Mouse (Mus musculus) lung, postnatal 0 days (tissue): ENCODE results near the gene Tex52. TPM values are rescaled to one million over a fixed set of nuclear protein-coding genes. Genes with fewer than 3 reads are reported as not detected.
A peak's percentile ranks its signal among the peaks of the same experiment; 100 is the strongest.

ENCODE experiments used
- ATAC-seq: fragments of 200-750 bp; cut with Nextera tagmentation; 2 replicates; pipeline ENCODE4 v1.8.0; 2017; ENCODE audit warnings: moderate library complexity
- DNase-seq: peaks from one replicate; pipeline ENCODE4 v3.0.0-alpha.2; 2016; ENCODE audit warnings: low spot score
- H3K27ac ChIP-seq: fragments of 300-500 bp; sonication (generic); 2 replicates; pipeline ENCODE4 v1.5.1; 2014; ENCODE audit warnings: antibody characterized with exemption, mild to moderate bottlenecking, low read length, mixed read lengths
- H3K27me3 ChIP-seq: fragments of 300-500 bp; sonication (generic); replicated peaks from 2 replicates; pipeline ENCODE4 v1.6.1; 2014; ENCODE audit warnings: low read length, mixed read lengths; ENCODE audit not compliant: insufficient read depth
- H3K36me3 ChIP-seq: fragments of 300-500 bp; sonication (generic); 2 replicates; pipeline ENCODE4 v1.6.1; 2014; ENCODE audit warnings: low read length, mixed read lengths; ENCODE audit not compliant: insufficient read depth
- H3K4me1 ChIP-seq: fragments of 300-500 bp; sonication (generic); 2 replicates; pipeline ENCODE4 v1.6.1; 2014; ENCODE audit warnings: antibody characterized with exemption, low read depth, low read length, mixed read lengths; ENCODE audit not compliant: insufficient read depth
- H3K4me2 ChIP-seq: fragments of 300-500 bp; sonication (generic); replicated peaks from 2 replicates; pipeline ENCODE4 v1.6.1; 2014; ENCODE audit warnings: low read depth, mild to moderate bottlenecking, low read length, moderate library complexity, mixed read lengths
- H3K4me3 ChIP-seq: fragments of 300-500 bp; sonication (generic); 2 replicates; pipeline ENCODE4 v1.5.1; 2014; ENCODE audit warnings: low read depth, low read length
- H3K9ac ChIP-seq: fragments of 300-500 bp; sonication (generic); replicated peaks from 2 replicates; pipeline ENCODE4 v1.6.1; 2014; ENCODE audit warnings: low read depth, mild to moderate bottlenecking
- H3K9me3 ChIP-seq: fragments of 300-500 bp; sonication (generic); 2 replicates; pipeline ENCODE4 v1.6.1; 2016; ENCODE audit warnings: low read length, mixed read lengths
- CTCF ChIP-seq: IDR thresholded peaks from 2 replicates; pipeline ENCODE4 v1.5.1; 2016; ENCODE audit warnings: antibody characterized with exemption, mild to moderate bottlenecking
- EP300 ChIP-seq: IDR thresholded peaks from 2 replicates; pipeline ENCODE4 v1.6.1; 2016; ENCODE audit warnings: antibody characterized with exemption, mild to moderate bottlenecking, control low read depth
- WGBS: fragments of 180-500 bp; shearing (Covaris S2); extraction: QIAGEN DNeasy Blood & Tissue Kit; methylation state at CpG from one replicate; pipeline ENCODE4 v1.1.7; 2014; 5-methylcytosine and 5-hydroxymethylcytosine counted together
- polyA plus RNA-seq: library from polyadenylated mRNA; unstranded; fragments of >200 nt; fragmentation: Nextera tagmentation; extraction: Ambion mirVana; gene quantifications from 2 replicates; pipeline ENCODE4 v1.2.1, GENCODE M21; 2015

Gene Tex52
- polyA plus RNA-seq, 1 experiment from 2014 or later, result 0.17 TPM

- no peaks in the 10 kb centered on the region for H3K27me3 ChIP-seq
These were observed 28.5 kb upstream of the Tex52 start for GRCm38 (mm10) chr6:128346782-128347181.

GRCm38 (mm10) chr6:128349711-128350110 is 25.5 kb upstream of the Tex52 start:
- ATAC-seq (peak; percentile 63), DNase-seq (peak; percentile 34)
- H3K9ac ChIP-seq, result no peak overlapping the region
- no peak overlapping the region for H3K4me3 ChIP-seq
- H3K4me1 ChIP-seq, result 0 out of 2 replicates have a peak, but pooled peaks cover 3% of the 10 kb centered on the region
- H3K9me3 ChIP-seq, result no peaks in the 10 kb centered on the region
- H3K36me3 ChIP-seq, result no peaks in the 10 kb centered on the region
- TF ChIP-seq CTCF (no peak), EP300 (no peak)
- H3K27me3 ChIP-seq, result no peaks in the 10 kb centered on the region
- WGBS, result 33% methylated on average over 7 of the region's 7 CpGs
- no peak overlapping the region for H3K4me2 ChIP-seq
- H3K27ac ChIP-seq, result peak overlapping the region; percentile 52

More at GRCm38 (mm10) chr6:128346782-128347181, 28.5 kb upstream of the Tex52 start:
- H3K4me3 ChIP-seq, result no peak overlapping the region
- WGBS, result 65% methylated on average over 6 of the region's 6 CpGs
- H3K36me3 ChIP-seq, result no peaks in the 10 kb centered on the region
- no peak for TF ChIP-seq CTCF
- TF ChIP-seq EP300, result no peak
- no peak for ATAC-seq
- no peak overlapping the region for H3K4me2 ChIP-seq
- H3K9ac ChIP-seq, result no peak overlapping the region
- no peak overlapping the region for H3K27ac ChIP-seq
- DNase-seq, result no peak
- H3K9me3 ChIP-seq, result no peaks in the 10 kb centered on the region
- no peaks in the 10 kb centered on the region for H3K4me1 ChIP-seq

- Histone ChIP-seq H3K9me3 (no peaks in the 10 kb centered on the region), H3K36me3 (no peaks in the 10 kb centered on the region), H3K27me3 (no peaks in the 10 kb centered on the region), H3K27ac (no peak overlapping the region), H3K9ac (no peak overlapping the region), H3K4me2 (no peak overlapping the region), H3K4me1 (0 out of 2 replicates have a peak, but pooled peaks cover 3% of the 10 kb centered on the region), H3K4me3 (no peak overlapping the region)
- ATAC-seq, result no peak
- peak; percentile 26 for DNase-seq
- 62% methylated on average over 3 of the region's 3 CpGs for WGBS
- no peak for TF ChIP-seq CTCF
- no peak for TF ChIP-seq EP300
These were observed 21.1 kb upstream of the Tex52 start for GRCm38 (mm10) chr6:128354140-128354539.

- no peaks in the 10 kb centered on the region for H3K9me3 ChIP-seq
- ATAC-seq (peak; percentile 63), DNase-seq (peak; percentile 49)
- under 1% methylated on average over 27 of the region's 28 CpGs for WGBS
- peak overlapping the region; percentile 77 for H3K4me3 ChIP-seq
- H3K9ac ChIP-seq, result peak overlapping the region; percentile 51
- H3K27me3 ChIP-seq, result no peaks in the 10 kb centered on the region
- peak overlapping the region; percentile 91 for H3K4me2 ChIP-seq
- no peak for TF ChIP-seq EP300
- no peak for TF ChIP-seq CTCF
- no peaks in the 10 kb centered on the region for H3K36me3 ChIP-seq
- H3K4me1 ChIP-seq, result 0 out of 2 replicates have a peak, but pooled peaks cover 3% of the 10 kb centered on the region
- H3K27ac ChIP-seq, result peak overlapping the region; percentile 84
These were observed 20.0 kb upstream of the Tex52 start for GRCm38 (mm10) chr6:128355201-128355681.

- ATAC-seq, result peak; percentile 100
- WGBS, result 4% methylated on average over 35 of the region's 42 CpGs
- Histone ChIP-seq H3K27ac (peak within 1 kb of the TSS; percentile 84), H3K9me3 (no peaks in the 10 kb centered on the region), H3K4me3 (peak within 1 kb of the TSS; percentile 77), H3K9ac (peak within 1 kb of the TSS; percentile 51), H3K36me3 (no peaks in the 10 kb centered on the region), H3K4me2 (peak within 1 kb of the TSS; percentile 91), H3K4me1 (0 out of 2 replicates have a peak, but pooled peaks cover 3% of the 10 kb centered on the region), H3K27me3 (no peaks in the 10 kb centered on the region)
- DNase-seq, result peak; percentile 97
- TF ChIP-seq CTCF (0 out of 2 replicates have a peak, but pooled peaks have one; percentile 0), EP300 (no peak)
These were observed 19.4 kb upstream of the Tex52 start, which contains the start of gene Tulp3 for GRCm38 (mm10) chr6:128355726-128356416. Gene Tulp3 (minus strand): TSS chr6:128355851.

- Histone ChIP-seq H3K27ac (no peak overlapping the region), H3K4me2 (no peak overlapping the region), H3K27me3 (no peaks in the 10 kb centered on the region), H3K9ac (no peak overlapping the region), H3K4me3 (no peak overlapping the region), H3K36me3 (no peaks in the 10 kb centered on the region), H3K9me3 (no peaks in the 10 kb centered on the region), H3K4me1 (0 out of 2 replicates have a peak, but pooled peaks cover 3% of the 10 kb centered on the region)
- DNase-seq (peak; percentile 36), ATAC-seq (no peak)
- 19% methylated on average over 2 of the region's 2 CpGs for WGBS
- TF ChIP-seq CTCF, result peak; percentile 87
- no peak for TF ChIP-seq EP300
These were observed 16.3 kb upstream of the Tex52 start for GRCm38 (mm10) chr6:128358999-128359398.
